ENCODE assay signal across 22 mouse cellular contexts in the genomic region with DNA sequence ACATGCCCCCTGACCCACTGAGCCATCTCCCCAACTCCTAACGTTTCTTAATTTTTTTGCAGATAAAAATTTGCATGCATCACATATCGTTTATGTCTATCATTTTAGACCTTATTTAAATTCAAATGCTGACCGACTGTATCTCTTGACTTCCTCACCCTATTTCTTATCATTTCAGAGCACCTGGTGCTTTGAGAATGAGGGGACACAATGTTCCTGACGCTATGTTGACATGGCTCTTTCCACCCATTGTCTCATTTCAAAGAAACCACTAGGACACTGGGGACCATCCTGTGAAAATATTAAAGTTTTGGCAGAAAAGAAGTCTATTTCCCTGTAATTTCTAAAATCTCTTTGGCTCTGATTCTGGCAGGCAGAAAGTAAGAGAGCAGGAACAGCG. TPM values are rescaled to one million over a fixed set of nuclear protein-coding genes. Genes with fewer than 3 reads are reported as not detected.
DNase-seq lines count a peak whose midpoint lies in the region; ATAC-seq and TF ChIP-seq lines count a peak whose summit lies in the region.
"Had no signal": no experiment of that assay in that cellular context is flagged by ENCODE, and none has a peak within 500 bp of the region (broad histone marks: within the 10 kb centered on the region; RNA-seq: fewer than 3 reads in every experiment).

No protein-coding gene starts in this region.

- H3K9ac ChIP-seq in lung, postnatal 0 days (replicated peaks; ENCODE audit: low read depth) = no peak overlapping the region
- no peak overlapping the region for H3K9ac ChIP-seq in liver, embryonic 12.5 days
- H3K9ac ChIP-seq: embryonic facial prominence, embryonic 13.5 days; forebrain, embryonic 13.5 days; forebrain, postnatal 0 days; heart, embryonic 12.5 days; hindbrain, embryonic 14.5 days had no signal

- H3K36me3 ChIP-seq in lung, postnatal 0 days (ENCODE audit: insufficient read depth, low read length) = peaks cover 52% of the 10 kb centered on the region; the same call in 1 of the 2 replicates
- H3K36me3 ChIP-seq in liver, embryonic 12.5 days = 0 out of 2 replicates have a peak, but pooled peaks cover 4% of the 10 kb centered on the region

- WGBS in lung, postnatal 0 days = 60% methylated on average over 5 of the region's 5 CpGs
- WGBS in liver, embryonic 12.5 days (ENCODE audit: insufficient replicate concordance) = 33% methylated on average over 5 of the region's 5 CpGs

- ATAC-seq in lung, postnatal 0 days = no peak
- ATAC-seq in liver, embryonic 12.5 days = peak; percentile 54
- peak; percentile 67 for ATAC-seq in megakaryocyte progenitor cell, adult 5-6 weeks (replicated peaks; ENCODE audit: poor library complexity)
- ATAC-seq: forebrain, embryonic 13.5 days; forebrain, postnatal 0 days had no signal

- no peaks in the 10 kb centered on the region for H3K4me1 ChIP-seq in lung, postnatal 0 days (ENCODE audit: insufficient read depth, low read depth, low read length)
- H3K4me1 ChIP-seq in liver, embryonic 12.5 days = peaks cover 3% of the 10 kb centered on the region; the same call in 1 of the 2 replicates
- H3K4me1 ChIP-seq: forebrain, embryonic 13.5 days; heart, embryonic 12.5 days; hindbrain, embryonic 10.5 days had no signal

- TF ChIP-seq CTCF in lung, postnatal 0 days (IDR thresholded peaks at IDR 0.05) = no peak

- no peaks in the 10 kb centered on the region for H3K9me3 ChIP-seq in lung, postnatal 0 days (ENCODE audit: low read length)
- no peaks in the 10 kb centered on the region for H3K9me3 ChIP-seq in liver, embryonic 12.5 days (replicated peaks)
- H3K9me3 ChIP-seq: embryonic facial prominence, embryonic 13.5 days; forebrain, embryonic 13.5 days; heart, embryonic 12.5 days; hindbrain, embryonic 10.5 days had no signal

- DNase-seq in lung, postnatal 0 days (ENCODE audit: low spot score) = no peak
- no peak for DNase-seq in lung, postnatal 14 days
- no peak for DNase-seq in left cerebral cortex, adult 18-20 months (ENCODE audit: low spot score in 2 of 2)
- no peak for DNase-seq in left cerebral cortex, adult 8-10 months (ENCODE audit: low spot score in 2 of 2)
- DNase-seq: adrenal gland, postnatal 10 days; cerebellum, adult 11-12 months; cerebellum, adult 9-10 months; cerebellum, postnatal 25 days; forebrain, postnatal 0 days; gastrocnemius, adult 2 months; gastrocnemius, postnatal 25 days had no signal

- H3K4me2 ChIP-seq in lung, postnatal 0 days (replicated peaks; ENCODE audit: low read depth, low read length) = no peak overlapping the region
- H3K4me2 ChIP-seq in liver, embryonic 12.5 days = no peak overlapping the region
- H3K4me2 ChIP-seq: embryonic facial prominence, embryonic 13.5 days; forebrain, embryonic 13.5 days; heart, embryonic 12.5 days; hindbrain, embryonic 14.5 days had no signal

- no peaks in the 10 kb centered on the region for H3K27me3 ChIP-seq in lung, postnatal 0 days (replicated peaks; ENCODE audit: insufficient read depth, low read length)
- no peaks in the 10 kb centered on the region for H3K27me3 ChIP-seq in liver, embryonic 12.5 days (replicated peaks)
- H3K27me3 ChIP-seq: CH12.LX; embryonic facial prominence, embryonic 13.5 days; forebrain, embryonic 13.5 days; heart, embryonic 12.5 days had no signal

- no peak overlapping the region for H3K4me3 ChIP-seq in lung, postnatal 0 days (ENCODE audit: low read depth, low read length)
- H3K4me3 ChIP-seq in liver, embryonic 12.5 days = no peak overlapping the region
- H3K4me3 ChIP-seq: embryonic facial prominence, embryonic 13.5 days; forebrain, embryonic 13.5 days; gastrocnemius, adult 2 months; heart, embryonic 12.5 days; hindbrain, embryonic 10.5 days had no signal

- no peak overlapping the region for H3K27ac ChIP-seq in lung, postnatal 0 days (ENCODE audit: low read length)
- H3K27ac ChIP-seq in liver, embryonic 12.5 days = no peak overlapping the region
- H3K27ac ChIP-seq: embryonic facial prominence, embryonic 13.5 days; forebrain, embryonic 13.5 days; gastrocnemius, adult 2 months; hindbrain, embryonic 10.5 days; hindbrain, embryonic 14.5 days had no signal

- TF ChIP-seq EP300 in lung, postnatal 0 days (IDR thresholded peaks at IDR 0.05) = peak; percentile 94

RNA-seq across cellular contexts. Expression of gene Eogt, which starts 32.1 kb away (rescaled TPM):
- 15.3 and 15.5 TPM in 2 replicates for polyA plus RNA-seq in lung, postnatal 0 days (2015; fragmentation: Nextera tagmentation; extraction: Ambion mirVana)
- polyA plus RNA-seq in liver, embryonic 12.5 days (2016; fragmentation: Nextera tagmentation; extraction: Ambion mirVana) = 2.9 and 3.7 TPM in 2 replicates
- total RNA-seq in megakaryocyte progenitor cell, adult 5-6 weeks (2015) = 2.4 and 2.8 TPM in 2 replicates
- 3.2 and 3.4 TPM in 2 replicates for total RNA-seq in megakaryocyte progenitor cell, adult 5-6 weeks (2017)
- 10 to 100 TPM; 20.8 to 21.2 TPM for total RNA-seq in left cerebral cortex, adult 18-20 months (2021)
- 10 to 100 TPM; 25.6 to 36.0 (median 27.4) TPM for total RNA-seq in left cerebral cortex, adult 8-10 months (2022)

RNA-seq across cellular contexts. Expression of gene Fam19a4, which starts 56.7 kb away (rescaled TPM):
- 2.4 and 2.9 TPM in 2 replicates for polyA plus RNA-seq in lung, postnatal 0 days (2015; fragmentation: Nextera tagmentation; extraction: Ambion mirVana)
- polyA plus RNA-seq in liver, embryonic 12.5 days (2016; fragmentation: Nextera tagmentation; extraction: Ambion mirVana) = not detected in 2 replicates
- total RNA-seq in megakaryocyte progenitor cell, adult 5-6 weeks (2015) = not detected in 2 replicates
- 0.33 TPM in 1 of 2 replicates, not detected in the other for total RNA-seq in megakaryocyte progenitor cell, adult 5-6 weeks (2017)
- total RNA-seq in left cerebral cortex, adult 18-20 months (2021) = under 1 TPM; 0.30 to 0.40 TPM
- total RNA-seq in left cerebral cortex, adult 8-10 months (2022) = under 1 TPM; 0.35 to 0.67 (median 0.45) TPM
- total RNA-seq: CH12.LX; granulocyte monocyte progenitor cell, adult 5-6 weeks; heart, adult 8-10 months; heart, postnatal 25 days had no signal

Comparison
In these comparisons a context has a peak if more than half of its experiments do, and no peak if none do; other contexts are left out.
1. RNA of gene Eogt, which starts 32.1 kb away (total RNA-seq): 25.6 to 36.0 TPM in left cerebral cortex, adult 8-10 months and 20.8 to 21.2 TPM in left cerebral cortex, adult 18-20 months; 2.4 to 3.4 TPM in megakaryocyte progenitor cell, adult 5-6 weeks; every median in the first group is over 4 times any median in the second.